Mouse (Mus musculus) limb, embryonic 14.5 days (tissue): ENCODE results near the gene Tec. TPM values are rescaled to one million over a fixed set of nuclear protein-coding genes. Genes with fewer than 3 reads are reported as not detected.

Experiments
- ATAC-seq: fragments of 200-750 bp; cut with Nextera tagmentation; 2 replicates; pipeline ENCODE4 v1.8.0; 2017; ENCODE audit warnings: low read depth, moderate number of reproducible peaks, moderate TSS enrichment; ENCODE audit not compliant: low FRiP score
- DNase-seq: peaks from one replicate; pipeline ENCODE4 v3.0.0-alpha.2; 2015; ENCODE audit warnings: low spot score
- H3K27ac ChIP-seq: fragments of 300-500 bp; sonication (generic); replicated peaks from 2 replicates; pipeline ENCODE4 v1.5.1; 2014; ENCODE audit warnings: low read depth, mild to moderate bottlenecking, low read length, moderate library complexity, mixed read lengths
- H3K27me3 ChIP-seq: fragments of 300-500 bp; sonication (generic); 2 replicates; pipeline ENCODE4 v1.6.1; 2014; ENCODE audit warnings: low read length, mixed read lengths; ENCODE audit not compliant: control insufficient read depth, insufficient read depth
- H3K36me3 ChIP-seq: fragments of 300-500 bp; sonication (generic); 2 replicates; pipeline ENCODE4 v1.6.1; 2014; ENCODE audit warnings: mild to moderate bottlenecking, low read length, moderate library complexity, mixed read lengths; ENCODE audit not compliant: control insufficient read depth, insufficient read depth
- H3K4me1 ChIP-seq: fragments of 300-500 bp; sonication (generic); 2 replicates; pipeline ENCODE4 v1.6.1; 2014; ENCODE audit warnings: antibody characterized with exemption, low read length, mixed read lengths; ENCODE audit not compliant: control insufficient read depth, insufficient read depth
- H3K4me2 ChIP-seq: fragments of 300-500 bp; sonication (generic); replicated peaks from 2 replicates; pipeline ENCODE4 v1.6.1; 2014; ENCODE audit warnings: low read depth, mild to moderate bottlenecking, low read length, moderate library complexity; ENCODE audit not compliant: severe bottlenecking
- H3K4me3 ChIP-seq: fragments of 300-500 bp; sonication (generic); replicated peaks from 2 replicates; pipeline ENCODE4 v1.5.1; 2014; ENCODE audit warnings: low read length
- H3K9ac ChIP-seq: fragments of 300-500 bp; sonication (generic); 2 replicates; pipeline ENCODE4 v1.6.1; 2014; ENCODE audit warnings: mild to moderate bottlenecking, low read depth, low read length, moderate library complexity; ENCODE audit not compliant: severe bottlenecking
- H3K9me3 ChIP-seq: fragments of 300-500 bp; sonication (generic); 2 replicates; pipeline ENCODE4 v1.6.1; 2016; ENCODE audit warnings: low read length; ENCODE audit not compliant: control insufficient read depth
- POLR2A ChIP-seq: fragments of 200-500 bp; IDR thresholded peaks from 2 replicates; pipeline ENCODE4 v1.8.0; 2012; ENCODE audit warnings: inconsistent platforms, mild to moderate bottlenecking, moderate library complexity, borderline replicate concordance; ENCODE audit not compliant: insufficient read depth, insufficient read length; ENCODE audit errors: extremely low read depth
- WGBS: fragments of 180-500 bp; shearing (Covaris S2); extraction: QIAGEN DNeasy Blood & Tissue Kit; methylation state at CpG from one replicate; pipeline ENCODE4 v1.1.7; 2014; 5-methylcytosine and 5-hydroxymethylcytosine counted together
- polyA plus RNA-seq, 2 experiments: library from polyadenylated mRNA; depleted of rRNA in 1 of 2; stranded (reverse) in 1 of 2; unstranded in 1 of 2; fragments of >200 nt; fragmentation: Nextera tagmentation in 1 of 2; extraction: Ambion mirVana in 1 of 2; gene quantifications; 2 replicates each; pipeline versions ENCODE4 v1.2.1 to v1.2.3; 2012 to 2014

Gene Tec
- polyA plus RNA-seq, 2 experiments: 5.9 to 7.9 TPM

DNA sequence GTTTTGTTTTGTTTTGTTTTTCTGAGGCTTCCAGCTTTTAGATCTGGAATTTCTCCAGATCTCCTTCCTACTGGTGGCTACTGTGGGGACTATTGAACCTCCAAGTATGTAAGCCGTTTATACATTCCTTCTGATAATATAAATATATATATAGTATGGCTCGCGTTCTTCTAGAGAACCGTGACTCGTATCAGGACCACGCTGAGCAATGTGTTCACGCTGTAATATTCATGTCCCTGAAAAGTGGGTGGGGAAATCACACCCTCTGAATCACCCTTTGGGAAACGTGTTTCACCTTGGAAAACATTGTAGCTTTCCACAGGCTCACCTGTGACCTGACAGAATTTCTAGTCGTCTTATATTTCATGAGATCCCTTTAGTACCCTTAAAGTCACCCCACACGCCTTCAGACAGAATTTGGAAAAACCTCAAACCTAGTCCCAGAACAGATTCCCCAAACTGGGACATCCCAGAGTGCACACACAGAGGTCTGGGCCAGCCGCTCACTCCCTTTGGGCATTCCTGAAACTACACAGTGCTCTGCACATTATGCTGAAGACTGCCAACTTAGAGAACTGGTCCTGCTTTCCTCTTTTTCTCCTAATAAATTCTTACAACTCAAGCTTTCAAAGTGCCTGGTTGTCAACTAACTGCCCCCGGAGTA, 13.6 kb upstream of the Tec start:
- no peaks in the 10 kb centered on the region for H3K36me3 ChIP-seq

DNA sequence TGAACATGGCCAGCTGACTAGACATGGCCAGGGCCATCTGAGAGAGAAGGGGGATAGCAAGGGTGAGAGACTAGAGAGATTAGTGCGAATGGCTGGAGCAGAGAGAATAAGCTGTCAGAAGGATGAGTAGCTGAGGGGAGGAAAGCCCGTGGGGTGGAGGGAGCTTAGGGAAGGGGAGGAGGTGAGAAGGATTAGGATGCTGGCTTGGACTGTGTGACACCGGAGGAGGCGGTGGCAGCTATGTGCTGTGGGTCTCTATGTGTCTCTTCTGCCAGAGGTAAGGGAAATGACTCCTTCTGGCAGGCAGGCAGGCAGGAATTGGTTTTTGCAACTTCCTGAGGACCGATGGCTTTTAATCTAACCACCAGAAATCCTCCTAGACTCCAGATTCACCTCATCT, 11.5 kb upstream of the Tec start:
- no peak overlapping the region for H3K4me2 ChIP-seq
- ATAC-seq (no peak), DNase-seq (no peak)
- peaks cover 5% of the 10 kb centered on the region; the same call in 1 of the 2 replicates for H3K4me1 ChIP-seq
- 35% methylated on average over 5 of the region's 5 CpGs for WGBS
- H3K9me3 ChIP-seq: no peaks in the 10 kb centered on the region
- no peak overlapping the region for H3K27ac ChIP-seq
- no peak overlapping the region for H3K9ac ChIP-seq
- no peak overlapping the region for H3K4me3 ChIP-seq
- no peaks in the 10 kb centered on the region for H3K36me3 ChIP-seq
- peaks cover 5% of the 10 kb centered on the region; the same call in 1 of the 2 replicates for H3K27me3 ChIP-seq
- no peak for TF ChIP-seq POLR2A

More for the DNA sequence above, 13.6 kb upstream of the Tec start:
- ATAC-seq: no peak
- no peaks in the 10 kb centered on the region for H3K9me3 ChIP-seq
- peaks cover 5% of the 10 kb centered on the region; the same call in 1 of the 2 replicates for H3K27me3 ChIP-seq
- no peak overlapping the region for H3K4me2 ChIP-seq
- no peak for DNase-seq
- no peak overlapping the region for H3K4me3 ChIP-seq
- no peak overlapping the region for H3K27ac ChIP-seq
- 63% methylated on average over 12 of the region's 12 CpGs for WGBS
- no peak for TF ChIP-seq POLR2A
- no peak overlapping the region for H3K9ac ChIP-seq
- no peaks in the 10 kb centered on the region for H3K4me1 ChIP-seq

DNA sequence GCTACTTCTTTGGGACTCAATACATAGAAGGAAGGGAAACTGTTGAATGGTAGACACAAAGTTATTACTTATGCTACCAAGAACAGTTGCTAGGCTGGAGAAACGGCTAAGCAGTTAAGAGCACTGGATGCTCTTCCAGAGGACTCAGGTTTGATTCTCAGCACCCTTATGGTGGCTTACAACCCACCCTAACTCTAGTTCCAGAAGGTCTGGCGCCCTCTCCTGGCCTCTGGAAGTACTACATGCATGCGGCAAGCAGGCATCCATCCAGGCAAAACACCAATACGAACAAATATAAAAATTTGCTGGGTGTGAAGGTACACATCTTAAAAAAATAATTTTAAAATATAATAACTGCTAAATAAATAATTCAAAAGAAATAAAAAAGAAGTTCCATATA, 2.8 kb upstream of the Tec start:
- ATAC-seq (no peak), DNase-seq (no peak)
- Histone ChIP-seq H3K27me3 (peaks cover 15% of the 10 kb centered on the region; the same call in 1 of the 2 replicates), H3K27ac (no peak overlapping the region), H3K4me1 (peaks cover 4% of the 10 kb centered on the region; the same call in 1 of the 2 replicates), H3K4me3 (no peak overlapping the region), H3K36me3 (no peaks in the 10 kb centered on the region), H3K9me3 (no peaks in the 10 kb centered on the region), H3K4me2 (no peak overlapping the region), H3K9ac (no peak overlapping the region)
- 75% methylated on average over 4 of the region's 4 CpGs for whole genome bisulfite sequencing
- TF ChIP-seq POLR2A: no peak

DNA sequence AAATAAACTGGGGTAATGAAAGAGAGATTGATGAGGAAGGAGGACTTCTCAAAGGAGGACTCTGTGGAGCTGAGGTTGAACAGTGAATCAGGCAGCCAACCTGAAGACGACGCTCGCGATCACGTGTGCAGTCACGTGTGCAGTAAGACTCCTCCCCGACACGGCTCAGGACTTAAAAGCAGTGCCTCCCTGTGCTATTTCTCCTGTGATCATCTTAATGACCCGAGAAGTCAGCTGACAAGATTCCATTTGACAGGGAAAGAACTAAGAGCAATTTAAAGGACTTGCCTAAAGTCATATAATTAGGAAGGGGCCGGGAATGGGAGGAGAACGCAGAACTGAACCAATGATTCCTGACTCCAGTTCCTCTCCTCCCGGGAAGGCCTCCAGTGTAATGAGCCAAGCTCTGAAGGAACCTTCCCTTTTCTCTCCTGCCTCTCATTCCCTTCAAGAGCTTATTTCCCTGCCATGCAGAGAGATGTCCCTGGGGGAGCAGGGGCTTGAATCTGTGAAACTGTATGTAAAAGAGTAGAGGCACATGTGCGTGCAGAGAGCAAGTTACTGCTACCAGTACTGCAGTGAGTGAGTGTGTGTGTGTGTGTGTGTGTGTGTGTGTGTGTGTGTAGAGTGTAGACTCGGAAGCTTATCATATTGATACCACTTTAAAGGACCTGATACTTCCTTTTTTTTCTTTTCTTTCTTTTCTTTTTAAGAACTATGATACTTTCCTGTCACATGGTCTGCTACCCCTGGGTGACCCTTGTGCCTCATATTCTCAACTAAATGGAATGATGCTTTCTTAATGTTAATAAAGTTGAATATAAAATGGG, 1.7 kb upstream of the Tec start:
- no peak for DNase-seq
- Histone ChIP-seq H3K9me3 (no peaks in the 10 kb centered on the region), H3K9ac (no peak overlapping the region), H3K4me3 (no peak overlapping the region), H3K4me1 (0 out of 2 replicates have a peak, but pooled peaks cover 3% of the 10 kb centered on the region), H3K4me2 (no peak overlapping the region), H3K27ac (no peak overlapping the region), H3K27me3 (peaks cover 15% of the 10 kb centered on the region; the same call in 1 of the 2 replicates), H3K36me3 (no peaks in the 10 kb centered on the region)
- ATAC-seq: no peak
- TF ChIP-seq POLR2A: no peak
- WGBS: 63% methylated on average over 14 of the region's 14 CpGs

DNA sequence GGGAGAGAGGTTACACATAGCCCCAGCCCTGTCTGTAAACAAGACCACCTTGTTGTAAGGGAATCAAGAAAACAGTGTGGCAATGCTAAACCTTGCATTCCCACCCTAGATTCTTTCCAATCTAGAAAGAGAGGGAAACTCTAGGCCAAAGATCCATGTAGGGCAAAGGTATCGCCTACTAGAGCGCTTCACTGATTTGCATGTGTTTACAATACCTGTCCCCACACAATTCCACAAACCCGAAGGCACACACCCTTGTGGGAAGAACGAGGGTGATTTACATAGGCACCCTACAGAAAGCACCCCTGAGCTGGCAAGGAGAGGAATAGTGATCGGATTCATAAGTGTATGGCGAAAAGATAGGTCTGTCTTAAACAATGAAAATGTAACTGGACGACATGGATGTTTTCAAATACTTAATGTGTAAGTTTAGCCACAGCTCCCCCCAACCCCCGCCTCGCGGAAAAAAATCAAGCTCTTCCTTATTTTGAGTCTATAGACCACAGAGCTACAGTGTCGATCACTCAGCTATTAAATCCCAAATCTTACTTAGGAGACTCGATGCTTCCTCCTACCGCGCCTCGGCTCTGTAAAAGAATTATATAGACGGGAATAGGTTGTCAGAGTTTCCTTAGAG, 1.1 kb downstream of the Tec start:
- ATAC-seq (no peak), DNase-seq (no peak)
- Histone ChIP-seq H3K27ac (no peak overlapping the region), H3K4me2 (peak overlapping the region; percentile 83), H3K4me1 (0 out of 2 replicates have a peak, but pooled peaks cover 3% of the 10 kb centered on the region), H3K4me3 (peak overlapping the region; percentile 54), H3K27me3 (peaks cover 15% of the 10 kb centered on the region; the same call in 1 of the 2 replicates), H3K36me3 (no peaks in the 10 kb centered on the region), H3K9me3 (no peaks in the 10 kb centered on the region), H3K9ac (no peak overlapping the region)
- TF ChIP-seq POLR2A: no peak
- 30% methylated on average over 16 of the region's 16 CpGs for WGBS
